Mouse (Mus musculus) thymus, postnatal 4 days (tissue): ENCODE measurements around the gene U2af1.

Source experiments
- DNase-seq: peaks from one replicate; pipeline ENCODE4 v3.0.0; 2021

The U2af1 gene

DNA sequence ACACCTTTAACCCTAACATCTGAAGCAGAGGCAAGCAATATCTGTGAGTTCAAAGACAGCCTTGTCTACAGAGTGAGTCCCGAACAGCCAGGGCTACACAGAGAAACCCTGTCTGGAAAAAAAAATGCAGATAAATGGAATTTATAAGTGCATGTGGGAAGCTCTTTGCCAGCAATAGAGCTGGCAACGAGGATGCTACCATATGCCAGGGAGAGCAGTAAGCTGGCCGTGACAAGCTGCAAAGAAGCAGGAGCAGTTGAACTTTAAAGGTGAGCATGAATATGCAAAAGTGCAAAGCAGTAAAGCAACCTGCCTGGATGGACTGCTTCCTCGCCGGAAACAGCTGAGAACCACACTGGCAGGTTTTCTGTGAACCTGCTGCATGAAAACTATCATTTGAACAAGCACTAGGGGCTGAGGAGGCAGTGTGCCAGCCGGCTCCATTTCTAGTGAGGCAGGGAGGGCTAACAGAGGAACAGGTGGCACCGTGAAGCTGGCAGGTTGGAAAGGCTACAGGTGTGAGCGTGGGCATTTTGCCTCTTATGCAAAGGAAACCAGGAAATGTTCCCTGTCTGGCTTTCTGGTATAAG lies 2.1 kb upstream of the U2af1 start:
- no peak for DNase-seq

GRCm38 (mm10) chr17:31658136-31658467 lies 590 bp downstream of the U2af1 start:
- DNase-seq, result no peak

DNA sequence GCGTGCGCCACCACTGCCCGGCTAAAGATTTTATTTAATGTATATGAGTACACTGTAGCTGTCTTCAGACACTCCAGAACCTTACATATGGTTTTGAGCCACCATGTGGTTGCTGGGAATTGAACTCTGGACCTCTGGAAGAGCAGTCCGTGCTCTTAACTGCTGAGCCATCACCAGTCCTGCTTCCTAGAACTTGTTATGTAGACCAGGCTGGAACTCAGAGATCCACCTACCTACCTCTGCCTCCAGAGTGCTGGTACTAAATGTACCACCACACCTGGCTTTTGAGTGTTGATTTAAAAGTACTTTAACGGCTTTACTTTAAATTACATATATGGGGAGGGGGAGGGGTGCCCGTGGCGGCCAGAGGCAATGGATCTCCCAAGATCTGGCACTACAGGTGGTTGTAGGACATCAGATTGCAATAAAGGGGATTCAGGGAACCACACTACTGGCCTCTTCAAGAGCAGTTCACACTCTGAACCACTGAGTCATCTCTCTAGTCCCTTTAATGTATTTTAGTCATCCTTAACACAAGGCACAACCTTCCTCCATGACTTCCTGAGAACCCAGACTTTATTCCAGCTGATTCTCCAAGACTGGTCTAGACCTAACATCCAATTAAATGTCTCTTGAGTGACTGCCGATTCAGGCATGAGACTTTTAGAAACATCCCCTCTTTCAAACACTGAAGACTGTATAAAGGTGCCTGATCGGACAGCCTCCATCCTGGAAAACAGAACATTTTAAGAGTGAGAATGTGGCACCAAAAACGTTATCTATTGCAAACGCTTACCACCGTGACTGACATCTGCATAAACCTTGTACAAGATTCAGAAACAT lies 1.3 kb downstream of the U2af1 start:
- no peak for DNase-seq

GRCm38 (mm10) chr17:31656682-31657081 lies 2.0 kb downstream of the U2af1 start:
- no peak for DNase-seq

- DNase-seq, result no peak
These were observed 3.3 kb downstream of the U2af1 start for GRCm38 (mm10) chr17:31655366-31655765.

GRCm38 (mm10) chr17:31653277-31653676 lies 5.4 kb downstream of the U2af1 start:
- DNase-seq, result no peak

GRCm38 (mm10) chr17:31652152-31652551 lies 6.5 kb downstream of the U2af1 start:
- no peak for DNase-seq

GRCm38 (mm10) chr17:31646199-31647002 lies 12.3 kb downstream of the U2af1 start:
- no peak for DNase-seq

- no peak for DNase-seq
These were observed 15.8 kb downstream of the U2af1 start for GRCm38 (mm10) chr17:31642913-31643312.

DNA sequence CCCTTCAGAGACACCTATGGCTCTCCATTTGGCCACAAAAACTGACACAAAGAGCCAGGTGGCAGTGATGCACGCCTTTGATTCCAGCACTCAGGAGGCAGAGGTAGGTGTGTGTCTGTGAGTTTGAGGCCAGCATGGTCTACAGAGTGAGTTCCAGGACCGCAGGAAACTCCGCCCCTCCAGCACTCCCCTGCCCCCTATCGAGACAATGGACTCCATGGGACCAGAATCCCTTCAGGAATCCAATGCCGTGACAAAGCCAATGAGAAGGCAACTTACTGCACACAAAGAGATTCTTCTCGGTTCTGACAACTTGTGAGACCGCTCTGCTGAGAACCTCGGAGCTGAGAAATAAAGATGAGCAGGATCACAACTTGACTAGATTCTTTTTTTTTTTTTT lies 16.4 kb downstream of the U2af1 start:
- no peak for DNase-seq

GRCm38 (mm10) chr17:31639651-31640050 lies 19.0 kb downstream of the U2af1 start:
- DNase-seq, result no peak

GRCm38 (mm10) chr17:31637866-31638570 lies 20.7 kb downstream of the U2af1 start:
- no peak for DNase-seq

DNA sequence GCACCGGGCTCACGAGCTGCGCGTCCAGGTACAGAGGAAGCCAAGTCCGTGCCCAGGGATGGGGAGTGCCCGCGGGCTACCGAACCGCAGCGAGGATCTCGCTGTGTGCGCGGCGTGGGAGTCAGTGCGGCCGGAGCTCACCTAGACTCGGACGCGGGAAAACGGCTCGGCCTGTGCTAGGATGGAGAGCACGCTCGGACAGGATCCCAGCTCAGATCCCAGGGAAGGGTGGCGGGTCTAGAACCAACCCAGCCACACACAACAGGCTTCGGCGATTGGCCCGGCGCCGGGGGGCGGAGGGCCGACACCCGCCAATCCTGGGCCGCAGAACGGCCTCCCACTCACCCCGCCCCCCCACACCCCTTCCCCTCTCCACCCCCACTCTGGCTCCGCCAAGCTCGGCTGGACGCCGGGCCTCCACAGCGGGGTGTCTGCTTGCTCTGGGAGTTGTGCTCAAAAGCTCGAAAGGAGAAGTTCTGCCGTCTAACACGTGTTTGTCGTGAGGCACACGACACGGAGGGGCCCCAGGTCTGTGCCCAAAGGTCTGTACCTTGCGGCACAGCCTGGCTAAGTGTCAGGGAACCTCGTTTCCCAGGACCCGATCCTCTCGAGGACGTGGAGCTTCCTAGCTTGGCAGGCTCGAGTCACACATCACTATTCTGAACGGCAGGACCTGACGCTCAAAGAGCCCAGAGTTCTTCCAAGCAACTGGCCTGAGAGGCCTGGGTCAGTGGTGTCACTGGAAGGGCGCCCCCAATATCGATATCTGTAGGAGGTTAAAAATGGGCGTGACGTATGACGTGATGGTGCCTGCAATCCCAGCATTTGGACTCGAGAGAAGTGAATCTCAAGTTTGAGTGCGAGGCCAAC lies 21.5 kb downstream of the U2af1 start, which contains the start of gene Cbs:
TSS of gene Cbs (minus strand) at position 297 of the 870 bp plus-strand sequence.
- peak; percentile 56 for DNase-seq

DNA sequence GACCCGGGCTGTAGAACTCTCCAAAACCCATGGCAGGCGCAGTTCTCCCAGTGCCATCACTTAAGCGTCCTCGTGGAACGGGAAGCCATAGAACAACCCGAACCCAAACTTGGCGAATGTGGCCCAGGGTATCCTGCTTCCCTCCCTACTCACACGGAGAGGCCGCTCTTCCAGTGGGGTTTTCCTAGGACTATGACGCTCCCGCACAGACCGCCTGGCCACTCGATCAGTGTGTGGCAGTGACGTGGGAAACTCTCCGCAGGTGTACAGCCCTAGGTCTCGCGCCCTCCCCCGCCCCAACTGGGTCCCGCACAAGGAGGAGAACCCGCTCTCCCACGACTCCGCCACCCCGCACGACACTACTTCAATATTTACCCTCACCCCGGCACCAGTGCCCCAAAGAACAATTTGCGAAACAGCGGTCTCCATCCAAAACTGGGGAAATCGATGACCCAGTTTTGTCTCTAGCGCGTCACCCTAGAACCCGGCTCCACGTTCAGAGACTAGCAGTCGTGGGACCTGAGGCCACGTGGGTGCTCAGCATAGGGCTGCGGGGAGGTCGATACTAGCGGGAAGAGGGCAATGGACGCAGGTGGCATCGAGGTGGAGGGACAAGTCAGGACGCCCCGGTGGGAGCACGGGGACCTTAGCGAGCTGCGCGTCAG lies 22.3 kb downstream of the U2af1 start:
- DNase-seq, result no peak

DNA sequence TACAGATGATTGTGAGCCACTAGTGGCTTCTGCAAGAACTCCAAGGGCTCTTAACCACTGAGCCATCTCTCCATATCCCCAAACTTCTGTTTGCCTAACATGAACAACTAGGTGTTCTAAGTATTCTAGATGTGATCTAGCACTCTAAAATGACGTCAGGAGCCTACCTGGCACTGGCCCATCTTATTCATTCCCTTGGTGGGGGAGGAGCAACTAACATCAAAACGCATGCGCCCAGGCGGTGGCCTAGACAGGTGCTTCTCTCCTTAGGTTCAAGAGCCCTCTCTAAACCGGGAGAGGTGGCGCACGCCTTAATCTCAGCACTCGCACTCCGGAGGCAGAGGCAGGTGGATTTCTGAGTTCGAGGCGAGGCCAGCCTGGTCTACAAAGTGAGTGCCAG lies 22.9 kb downstream of the U2af1 start:
- no peak for DNase-seq

DNA sequence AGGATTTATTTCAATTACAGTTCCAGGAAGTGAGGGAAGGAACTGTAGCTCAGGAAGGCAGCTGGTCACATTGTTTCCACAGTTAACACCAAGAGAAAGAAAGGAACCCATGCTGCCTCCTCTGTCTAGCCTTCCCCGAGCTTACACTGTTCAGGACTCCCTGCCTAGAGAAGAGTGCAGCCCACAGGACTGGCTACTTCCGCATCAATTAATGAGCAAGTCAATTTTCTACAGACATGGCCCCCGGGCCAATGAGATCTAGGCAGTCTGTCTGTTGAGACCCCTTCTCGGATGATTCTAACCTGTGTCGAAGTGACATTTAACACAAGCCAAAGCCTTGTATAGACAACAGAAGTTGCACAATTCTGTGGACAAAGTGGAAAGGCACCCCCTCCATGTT lies 23.8 kb downstream of the U2af1 start:
- DNase-seq, result no peak

DNA sequence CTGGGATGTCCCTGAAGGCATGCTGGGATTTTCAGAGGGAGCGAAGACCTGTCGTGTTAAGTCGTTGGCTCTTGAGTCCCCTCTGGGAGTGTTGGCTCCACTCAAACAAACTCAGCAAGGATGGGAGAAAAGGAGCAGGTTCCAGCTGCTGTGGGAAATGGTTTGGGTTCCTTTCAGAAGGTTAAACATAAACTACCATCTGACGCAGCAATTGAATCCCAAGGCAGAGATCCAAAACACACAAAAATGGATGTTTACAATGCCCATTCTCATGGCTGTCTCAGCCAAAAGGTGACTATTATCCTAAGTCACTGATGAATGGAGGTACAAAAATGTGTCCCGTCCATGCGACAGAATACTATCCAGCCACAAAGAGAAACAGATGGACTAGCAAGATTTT lies 25.7 kb downstream of the U2af1 start:
- DNase-seq, result no peak

DNA sequence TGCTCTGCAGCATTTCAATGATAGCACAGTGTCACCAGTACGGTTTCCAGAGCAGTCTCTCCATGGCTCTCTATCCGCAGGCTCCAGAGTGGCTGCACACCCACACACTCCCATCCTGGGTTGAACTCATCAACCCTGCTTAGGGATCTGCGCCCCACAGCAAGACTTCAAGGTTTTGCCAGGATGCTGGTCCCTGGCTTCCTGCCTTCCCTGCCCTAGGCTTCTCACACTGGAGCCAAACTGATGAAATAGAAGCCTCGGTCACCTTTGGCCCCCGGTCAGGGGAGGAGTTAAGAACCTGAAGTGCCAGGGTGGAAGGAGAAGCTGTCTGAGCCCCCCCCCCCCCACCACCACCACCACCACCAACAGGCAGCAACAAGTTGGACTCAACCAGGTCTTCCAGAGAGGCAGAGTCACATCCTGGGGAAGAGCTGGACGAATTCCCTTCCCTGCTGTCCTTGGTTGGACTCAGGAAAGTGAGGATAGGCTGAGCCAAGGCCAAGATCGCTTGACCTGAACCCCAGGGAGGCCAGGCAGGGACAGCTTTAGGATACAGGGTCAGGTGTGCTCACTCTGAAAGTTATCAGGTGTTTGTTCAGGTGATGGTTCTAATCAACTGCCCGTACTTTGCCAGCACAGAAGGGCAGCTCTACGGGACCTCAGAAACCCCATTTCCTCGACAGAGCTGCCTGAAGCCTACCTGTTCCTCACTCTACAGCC lies 27.5 kb downstream of the U2af1 start:
- no peak for DNase-seq

- DNase-seq, result no peak
These were observed 30.7 kb downstream of the U2af1 start for GRCm38 (mm10) chr17:31627961-31628360.

DNA sequence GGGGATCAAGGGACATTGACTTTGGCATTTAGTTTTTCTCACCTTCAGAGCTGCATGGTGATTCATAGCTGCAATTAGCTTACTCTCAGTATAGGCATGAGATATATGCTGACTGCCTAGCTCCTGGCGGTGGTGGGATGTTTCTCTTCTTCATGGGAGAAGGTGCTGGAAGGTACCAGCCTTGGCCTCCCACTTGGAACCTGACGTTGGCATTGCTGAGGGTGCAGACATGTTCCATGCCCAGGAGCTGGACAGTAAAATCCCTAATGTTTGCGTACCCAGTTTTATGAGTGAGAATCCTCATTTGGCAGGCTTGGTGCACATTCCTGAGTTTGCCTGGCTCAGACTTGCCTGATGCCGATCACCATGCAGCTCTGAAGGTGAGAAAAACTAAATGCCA lies 35.6 kb downstream of the U2af1 start:
- no peak for DNase-seq
